Mouse (Mus musculus): ENCODE data around the gene Fam172a.

Fam172a gene

DNA sequence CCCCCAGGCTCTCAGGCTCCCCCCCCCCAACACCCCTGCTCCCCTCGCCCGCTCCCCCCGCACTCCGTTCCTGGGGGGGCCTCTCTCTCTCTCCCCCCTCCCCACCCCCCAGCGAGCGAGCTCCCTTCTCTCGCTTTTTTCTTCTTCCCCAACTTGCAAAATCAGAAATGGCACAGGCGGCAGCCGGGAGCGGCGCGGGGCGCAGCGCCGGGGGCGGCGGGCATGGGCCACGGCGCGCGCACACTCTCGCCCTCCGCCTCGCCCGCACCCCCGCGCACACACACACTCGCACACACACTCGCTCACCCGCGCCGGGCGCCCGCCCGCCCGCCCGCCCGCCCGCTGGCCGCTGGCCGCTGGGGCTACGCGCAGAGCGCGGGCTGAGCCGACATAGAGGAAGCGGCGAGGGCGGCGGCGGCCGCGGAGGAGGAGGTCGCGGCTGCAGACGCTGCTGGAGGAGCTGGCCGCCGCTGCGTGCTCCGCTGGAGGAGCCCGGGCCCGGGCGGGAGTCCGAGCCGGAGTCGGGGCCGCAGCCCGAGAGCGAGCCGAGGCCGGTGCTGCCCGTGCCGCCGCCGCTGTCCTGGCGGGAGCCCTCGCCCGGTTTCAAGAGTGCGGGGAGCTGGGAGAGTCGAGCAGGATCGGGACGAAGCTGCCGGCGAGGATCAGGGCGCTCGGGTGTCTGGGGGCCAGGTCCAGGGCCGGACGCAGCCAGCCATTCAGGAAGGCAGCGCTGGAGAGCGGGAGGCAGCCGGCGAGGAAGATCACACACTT, 497.2 kb downstream of the Fam172a start:
- no peak for DNase-seq (ENCODE audit: low read depth, low spot score)

- no peak for DNase-seq (ENCODE audit: low read depth, low spot score)
These were observed 497.9 kb downstream of the Fam172a start, which contains the start of gene Nr2f1 for GRCm38 (mm10) chr13:78199642-78200160. Gene Nr2f1 (minus strand): TSS chr13:78199757.

- no peak for DNase-seq (ENCODE audit: low read depth, low spot score)
These were observed 498.6 kb downstream of the Fam172a start for GRCm38 (mm10) chr13:78200407-78200806.

GRCm38 (mm10) chr13:78200991-78201870, 499.4 kb downstream of the Fam172a start:
- DNase-seq (ENCODE audit: low read depth, low spot score): no peak

GRCm38 (mm10) chr13:78201871-78202565, 500.2 kb downstream of the Fam172a start:
- no peak for DNase-seq (ENCODE audit: low read depth, low spot score)

GRCm38 (mm10) chr13:78202574-78203347, 500.9 kb downstream of the Fam172a start:
- no peak for DNase-seq (ENCODE audit: low read depth, low spot score)

DNA sequence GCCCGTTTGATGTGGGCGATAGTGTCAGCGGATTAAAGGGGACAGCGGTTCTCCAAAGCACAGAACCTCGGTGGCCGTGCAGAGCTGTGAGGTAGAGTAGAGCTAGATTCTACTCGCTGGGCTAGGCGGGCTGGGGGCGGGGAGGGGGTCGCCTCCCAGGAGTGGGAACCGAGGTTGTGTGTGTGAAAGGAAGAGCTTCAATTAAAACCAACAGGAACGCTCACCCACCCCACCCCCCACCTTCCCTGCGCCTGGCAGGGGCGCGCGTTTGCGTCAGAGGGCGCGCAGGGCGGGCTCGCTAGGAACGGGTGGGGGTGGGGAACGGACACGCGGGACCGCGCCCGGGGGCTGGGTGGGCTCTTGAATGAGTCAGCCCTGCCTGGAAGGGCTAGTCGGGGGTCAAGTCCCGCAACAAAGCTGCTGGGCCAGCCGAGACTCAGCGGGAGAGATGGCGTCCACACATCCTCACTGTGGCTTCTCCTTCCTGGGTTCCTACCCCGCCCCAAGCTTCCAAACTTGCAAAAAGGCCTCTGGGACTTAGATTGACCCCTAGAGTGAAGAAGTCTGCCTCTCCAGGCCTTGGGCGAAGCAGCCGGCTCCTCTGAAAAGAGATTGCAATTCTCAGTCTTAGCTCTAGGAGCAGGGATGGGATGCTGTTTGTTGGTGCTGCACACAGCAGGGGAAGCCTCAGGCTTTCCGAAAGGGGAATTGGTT, 501.7 kb downstream of the Fam172a start:
- no peak for DNase-seq (ENCODE audit: low read depth, low spot score)

DNA sequence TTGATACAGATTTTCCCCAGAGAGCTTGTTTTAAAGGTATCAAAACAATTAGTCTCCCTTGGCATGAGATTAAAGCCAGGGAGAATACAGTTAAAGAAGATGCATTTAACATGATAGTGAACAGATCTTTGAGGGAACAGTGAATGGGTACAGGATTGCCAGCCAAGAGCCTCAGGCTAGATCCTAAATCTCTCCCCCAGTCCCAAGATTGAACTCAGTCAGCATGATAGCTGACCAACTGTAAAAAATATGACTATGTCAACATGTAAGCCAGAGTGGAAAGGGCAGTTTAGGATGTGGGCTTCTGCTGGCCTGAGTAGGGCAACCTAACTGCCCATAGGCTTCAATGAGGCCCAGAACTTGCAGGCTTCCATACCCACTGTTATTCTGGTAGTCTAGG, 503.6 kb downstream of the Fam172a start:
- DNase-seq (ENCODE audit: low read depth, low spot score): no peak

DNA sequence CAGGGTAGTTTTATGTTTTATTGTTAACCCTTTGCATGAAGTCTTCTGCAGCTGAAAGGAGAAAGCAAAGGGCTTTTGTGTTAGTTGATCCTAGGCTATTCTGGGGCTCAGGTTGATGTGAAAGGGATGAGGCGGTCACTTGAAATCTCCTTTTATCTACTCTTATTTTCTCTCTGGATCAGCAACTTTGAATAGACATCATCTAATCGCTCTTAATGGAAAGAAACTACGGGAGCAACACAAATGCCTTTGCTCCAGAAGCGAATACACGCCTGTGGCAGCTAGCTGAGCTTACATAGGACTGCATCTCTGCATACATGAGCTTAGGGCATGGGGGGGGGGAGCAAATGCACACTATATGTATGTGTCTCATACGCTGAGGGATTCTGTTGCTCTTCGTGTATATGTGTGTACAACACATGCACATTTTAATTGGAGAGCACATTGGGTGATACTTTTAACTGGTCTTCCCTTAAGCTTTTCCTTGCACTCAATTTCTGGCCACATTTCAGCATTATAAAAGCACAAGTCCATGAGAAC, 505.1 kb downstream of the Fam172a start:
- no peak for DNase-seq (ENCODE audit: low read depth, low spot score)

DNA sequence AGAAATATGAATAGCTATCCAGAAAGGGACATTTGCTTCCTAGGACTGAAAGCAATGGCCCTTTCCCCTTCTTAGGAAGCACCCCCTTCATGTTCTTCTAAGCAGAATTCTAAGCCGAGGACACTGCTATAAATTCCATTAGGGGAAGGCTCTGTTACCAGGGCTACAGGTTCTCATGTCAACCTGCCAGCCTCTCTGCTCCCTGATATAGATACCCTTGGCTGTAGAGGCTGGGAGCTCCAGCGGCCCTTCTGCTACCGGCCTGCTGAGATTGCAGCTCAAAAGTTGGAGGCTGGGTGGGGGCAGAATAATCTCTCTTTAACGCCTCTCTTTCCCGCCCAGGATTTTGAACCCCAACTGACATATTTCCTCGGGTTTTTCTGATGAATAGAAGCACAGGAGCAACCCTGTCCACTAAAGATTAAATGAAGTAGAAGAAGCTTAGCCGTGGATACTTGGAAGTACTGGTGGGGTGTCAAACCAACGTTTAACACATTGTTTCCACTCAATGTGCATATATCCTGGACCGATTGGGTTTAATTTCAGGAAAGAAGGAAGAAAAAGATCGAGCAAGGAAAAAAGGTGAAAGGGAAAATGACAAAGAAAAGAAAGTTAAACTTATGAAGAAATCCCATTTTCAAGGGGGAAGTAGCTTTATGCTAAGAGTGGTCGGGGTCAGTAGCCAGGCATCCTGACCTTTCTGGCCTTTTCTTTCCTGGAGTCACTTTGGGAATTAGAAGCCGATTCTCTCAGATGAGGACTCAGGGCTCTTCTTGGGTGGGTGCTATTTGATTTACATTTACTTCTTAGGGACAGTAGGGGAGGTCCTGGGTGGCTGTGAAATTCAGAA, 506.2 kb downstream of the Fam172a start:
- no peak for DNase-seq (ENCODE audit: low read depth, low spot score)

- no peak for DNase-seq (ENCODE audit: low read depth, low spot score)
These were observed 507.0 kb downstream of the Fam172a start for GRCm38 (mm10) chr13:78208689-78209410.

DNA sequence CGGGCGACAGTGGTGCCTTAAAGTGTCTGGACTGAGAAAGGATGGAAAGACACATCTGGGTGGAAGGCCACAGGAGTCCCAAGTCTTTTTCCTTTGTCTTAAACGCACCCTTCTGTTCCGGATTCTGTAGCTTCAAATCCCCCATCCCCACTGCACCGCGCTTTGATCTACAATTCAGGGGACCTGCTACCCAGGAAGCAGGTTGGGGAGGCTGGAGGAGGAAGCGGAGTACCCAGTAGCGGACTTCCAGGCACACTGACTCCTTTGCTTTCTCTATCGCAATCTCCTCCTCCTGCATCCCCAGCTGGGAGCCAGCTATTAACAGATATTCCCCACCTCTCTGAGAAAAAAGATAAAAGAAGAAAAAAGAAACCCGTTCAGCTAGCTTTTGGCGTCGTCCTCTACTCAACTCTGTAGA, 507.8 kb downstream of the Fam172a start:
- DNase-seq (ENCODE audit: low read depth, low spot score): no peak

- no peak for DNase-seq (ENCODE audit: low read depth, low spot score)
These were observed 508.4 kb downstream of the Fam172a start for GRCm38 (mm10) chr13:78210029-78210747.

GRCm38 (mm10) chr13:78210748-78211089, 508.9 kb downstream of the Fam172a start:
- DNase-seq (ENCODE audit: low read depth, low spot score): no peak

- DNase-seq (ENCODE audit: low read depth, low spot score): no peak
These were observed 509.6 kb downstream of the Fam172a start for GRCm38 (mm10) chr13:78211231-78212010.

GRCm38 (mm10) chr13:78212111-78212510, 510.3 kb downstream of the Fam172a start:
- no peak for DNase-seq (ENCODE audit: low read depth, low spot score)

- DNase-seq (ENCODE audit: low read depth, low spot score): no peak
These were observed 511.3 kb downstream of the Fam172a start for GRCm38 (mm10) chr13:78213155-78213554.

Measured in retina, adult 2 months (tissue).